Mouse (Mus musculus) lung, adult 18-20 months (tissue): ENCODE measurements at regions not wholly inside any gene's neighbourhood (a gene's known extent, or its start where the extent isn't known, plus 50 kb on each side); places are given as distances from the start of the nearest gene placed in this dataset.

ENCODE experiments used
- DNase-seq, 2 experiments: peaks; one replicate each; pipeline ENCODE4 v3.0.0; 2022; ENCODE audit warnings: mixed read lengths in 2 of 2

DNA sequence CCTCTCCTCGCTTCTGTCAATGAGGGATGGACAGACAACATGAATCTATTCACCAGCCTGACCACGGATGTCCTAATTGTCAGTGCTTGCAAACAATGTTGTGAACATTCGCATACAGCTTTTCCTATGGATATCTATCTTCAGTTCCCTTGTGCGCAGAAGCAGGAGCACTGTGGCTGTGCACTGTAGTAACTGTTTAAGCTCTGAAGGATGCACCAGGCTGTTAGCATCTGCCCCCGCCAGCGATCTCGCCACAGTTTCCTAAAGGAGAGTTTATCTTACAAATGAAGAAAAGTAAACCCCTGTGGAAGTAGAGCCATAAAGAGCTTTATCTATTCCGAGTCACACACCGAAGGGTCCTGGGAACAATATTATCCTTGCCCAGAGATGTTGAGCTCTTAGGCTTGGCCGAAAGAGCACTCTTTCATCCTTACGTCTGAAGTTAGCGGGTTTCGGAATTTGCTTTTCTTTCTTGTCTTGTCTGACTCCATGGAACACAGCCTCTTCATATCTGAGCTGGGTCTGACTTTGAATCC lies 357.4 kb downstream of the Agtpbp1 start:
- no peak for DNase-seq

DNA sequence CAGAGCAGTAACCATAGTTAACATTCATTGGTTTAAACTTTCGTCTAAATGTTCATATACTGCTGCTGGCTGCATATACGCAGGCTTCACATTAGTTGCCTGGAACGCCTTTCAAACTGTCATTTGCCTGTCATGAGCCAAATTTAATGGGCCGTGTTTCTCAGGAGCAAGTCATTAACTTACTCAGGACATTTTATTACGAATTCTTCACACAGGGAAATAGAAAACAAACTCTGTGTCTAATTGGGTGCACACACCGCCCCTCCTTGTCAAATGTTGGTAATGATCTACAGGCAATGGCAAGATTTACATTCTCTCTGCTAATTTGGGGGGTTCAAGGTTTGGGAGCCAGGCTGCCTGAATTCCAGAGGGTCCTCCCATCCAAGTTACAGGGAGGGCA lies 364.4 kb downstream of the Agtpbp1 start:
- no peak for DNase-seq

DNA sequence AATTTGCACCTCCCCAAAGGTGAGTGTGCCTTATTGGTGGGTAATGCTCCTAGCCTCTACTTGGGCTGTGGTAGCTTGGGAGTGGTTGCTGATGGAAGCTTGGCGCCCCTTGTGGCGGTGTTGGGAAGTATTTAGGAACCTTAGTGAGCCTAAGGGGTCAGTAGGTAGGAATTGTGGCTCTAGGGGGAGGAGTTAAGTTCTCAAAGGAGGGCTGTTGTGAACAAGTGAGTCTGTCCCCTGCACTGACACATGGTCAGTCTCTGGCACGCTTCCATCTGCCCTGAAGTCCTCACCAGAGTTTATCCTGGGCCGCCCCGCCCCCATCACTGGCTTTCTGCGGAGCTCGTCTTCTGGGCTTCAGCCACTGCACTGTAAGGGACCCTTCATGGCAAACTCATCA lies 364.9 kb downstream of the Agtpbp1 start:
- DNase-seq, result peak in 1 of 2 experiments; percentile 10

DNA sequence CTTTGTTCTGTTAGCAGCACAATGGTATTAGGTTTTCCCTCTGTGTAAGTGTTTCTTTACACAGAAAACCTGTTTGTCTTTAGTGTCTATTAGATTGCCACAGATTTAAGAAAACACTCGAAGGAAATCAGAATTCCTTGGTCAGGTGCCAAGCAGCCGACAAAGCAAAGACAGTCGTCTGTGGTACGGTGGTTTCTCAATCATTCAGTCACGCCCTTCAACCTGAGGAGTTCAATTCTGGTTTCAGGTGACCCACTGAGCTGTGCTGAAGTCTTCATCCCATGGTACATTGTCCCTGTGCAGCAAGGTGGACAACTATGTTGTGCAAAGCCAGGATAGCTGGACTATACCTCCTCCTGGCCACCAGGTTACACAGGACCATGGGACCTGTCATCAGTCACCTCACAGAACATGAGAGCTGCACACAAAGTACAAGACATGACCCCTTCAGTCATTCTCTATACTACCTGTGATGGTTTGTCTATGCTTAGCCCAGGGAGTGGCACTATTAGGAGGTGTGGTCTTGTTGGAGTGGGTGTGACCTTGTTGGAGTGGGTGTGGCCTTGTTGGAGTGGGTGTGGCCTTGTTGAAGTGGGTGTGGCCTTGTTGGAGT lies 368.2 kb downstream of the Agtpbp1 start:
- DNase-seq, result peak; percentile 25 to 52

DNA sequence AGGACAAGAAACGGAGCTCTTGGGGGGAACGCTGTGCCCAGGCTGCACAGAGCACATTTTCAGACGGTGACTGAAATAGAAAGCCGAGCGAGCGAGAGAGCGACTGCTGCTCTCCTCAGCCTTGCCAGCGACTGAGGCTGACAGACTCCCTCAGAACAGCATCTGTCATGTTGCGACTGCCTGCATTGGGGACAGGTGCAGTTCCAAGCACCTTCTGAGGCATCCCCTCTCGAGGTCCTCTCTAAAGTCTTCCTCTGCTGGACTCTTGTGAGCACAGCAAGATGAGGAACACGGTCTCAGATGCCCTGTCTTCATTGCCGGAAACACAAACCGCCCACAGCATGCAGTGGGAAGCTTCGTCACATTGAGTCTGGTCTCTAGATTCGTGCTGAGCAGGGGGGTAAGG lies 372.7 kb downstream of the Agtpbp1 start:
- no peak for DNase-seq

DNA sequence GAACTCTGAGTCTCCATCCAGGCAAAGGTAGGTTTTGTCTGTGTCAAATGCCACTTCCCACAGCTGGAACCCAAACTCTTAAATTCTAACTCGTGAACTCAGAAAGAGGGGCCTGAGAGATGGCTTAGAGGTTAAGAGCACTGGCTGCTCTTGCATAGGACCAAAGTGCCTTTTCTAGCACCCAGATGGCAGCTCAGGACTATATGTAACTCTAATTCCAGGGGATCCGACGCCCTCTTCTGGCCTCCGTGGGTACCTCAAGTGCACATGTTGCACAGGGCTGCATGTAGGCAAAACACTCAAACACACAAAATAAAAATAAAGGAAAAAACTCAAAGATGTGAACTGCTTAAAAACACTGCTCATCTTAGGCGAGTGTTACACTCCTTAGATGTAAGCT lies 374.2 kb downstream of the Agtpbp1 start:
- DNase-seq, result no peak

DNA sequence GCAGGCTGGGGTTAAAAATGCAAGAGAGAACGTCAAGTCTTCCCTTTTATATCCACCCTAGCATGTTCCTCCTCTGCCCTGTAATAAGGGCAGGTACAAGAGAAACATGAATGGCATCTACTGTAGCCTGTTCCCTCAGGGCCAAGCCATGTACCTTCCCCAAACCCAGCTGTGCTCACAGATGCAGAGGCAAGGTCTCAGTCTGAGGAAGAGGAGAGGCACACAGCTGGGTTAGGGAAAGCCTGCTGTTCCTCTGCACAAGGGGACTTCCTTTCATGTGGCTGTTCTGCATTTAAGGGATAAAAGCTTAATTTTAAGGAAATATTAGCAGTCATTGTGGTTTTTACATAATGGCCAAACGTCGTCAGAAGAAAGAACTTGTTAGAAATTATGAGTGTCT lies 378.8 kb downstream of the Agtpbp1 start:
- no peak for DNase-seq

DNA sequence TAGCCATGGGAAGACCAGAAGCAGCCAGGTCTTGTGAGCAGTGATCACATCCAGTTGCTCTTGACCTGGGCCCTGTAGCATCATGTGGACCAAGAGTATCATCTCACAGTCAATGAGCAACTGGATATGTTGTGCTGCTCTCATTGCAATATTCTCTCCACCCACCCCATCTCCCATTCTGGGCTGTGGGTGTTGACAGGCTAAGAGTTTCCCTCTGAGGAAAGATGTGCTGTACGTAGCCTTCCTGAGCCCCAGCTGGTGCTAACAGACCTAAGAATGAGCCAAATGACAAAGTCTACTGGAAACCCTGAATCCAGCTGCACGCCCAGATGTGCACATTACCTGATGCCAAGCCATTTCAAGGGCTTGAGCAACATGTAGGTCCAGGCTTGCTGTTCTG lies 380.5 kb downstream of the Agtpbp1 start:
- DNase-seq, result no peak

DNA sequence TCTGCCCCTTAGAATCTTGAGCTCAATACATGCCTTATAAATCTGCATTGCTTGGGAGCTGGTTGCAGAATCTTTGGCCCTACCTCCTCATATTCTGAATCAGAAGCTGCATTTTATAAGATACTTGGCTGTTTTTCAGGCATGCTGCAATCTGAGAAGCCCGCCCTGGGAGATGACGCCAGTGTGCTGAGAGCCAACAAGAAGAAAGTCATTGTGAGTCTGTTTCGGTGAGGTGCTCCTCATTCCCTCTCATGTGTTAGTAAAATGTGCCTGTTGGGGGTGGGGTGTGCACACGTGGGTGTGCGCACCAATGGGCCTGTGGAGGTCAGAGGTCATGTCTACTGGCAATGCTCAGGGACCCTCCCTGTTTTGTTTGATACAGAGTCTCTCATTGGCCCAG lies 388.7 kb downstream of the Agtpbp1 start:
- DNase-seq, result peak in 1 of 2 experiments; percentile 4

DNA sequence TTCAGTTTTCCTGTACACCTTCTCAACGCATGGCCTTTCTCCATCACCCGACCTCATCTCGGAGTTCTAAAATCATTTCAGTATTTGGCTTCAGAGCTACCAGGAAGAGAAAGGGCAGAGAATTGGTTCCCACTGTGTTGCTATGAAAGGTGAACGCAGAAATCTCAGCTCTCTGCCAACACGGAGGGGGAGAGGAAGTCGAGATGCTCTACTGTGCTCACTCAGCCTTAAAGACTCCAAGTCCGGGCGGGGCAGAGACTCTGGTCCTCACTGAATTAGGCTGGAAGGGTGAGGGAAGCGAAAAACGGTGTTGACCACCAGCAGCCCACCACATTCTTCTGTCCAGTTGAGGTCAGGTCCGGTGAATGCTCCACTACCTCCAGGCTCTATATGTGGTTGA lies 382.1 kb downstream of the Ntrk2 start:
- DNase-seq, result no peak
